Mouse (Mus musculus) skeletal muscle tissue, postnatal 0 days (tissue): ENCODE results near the gene Usp3. TPM values are rescaled to one million over a fixed set of nuclear protein-coding genes. Genes with fewer than 3 reads are reported as not detected.

Experiments used
- polyA plus RNA-seq: library from polyadenylated mRNA; unstranded; fragments of >200 nt; fragmentation: Nextera tagmentation; extraction: Ambion mirVana; gene quantifications from 2 replicates; pipeline ENCODE4 v1.2.1, GENCODE M21; 2015

The Usp3 gene
- 14.0 and 15.0 TPM in 2 replicates for polyA plus RNA-seq

DNA sequence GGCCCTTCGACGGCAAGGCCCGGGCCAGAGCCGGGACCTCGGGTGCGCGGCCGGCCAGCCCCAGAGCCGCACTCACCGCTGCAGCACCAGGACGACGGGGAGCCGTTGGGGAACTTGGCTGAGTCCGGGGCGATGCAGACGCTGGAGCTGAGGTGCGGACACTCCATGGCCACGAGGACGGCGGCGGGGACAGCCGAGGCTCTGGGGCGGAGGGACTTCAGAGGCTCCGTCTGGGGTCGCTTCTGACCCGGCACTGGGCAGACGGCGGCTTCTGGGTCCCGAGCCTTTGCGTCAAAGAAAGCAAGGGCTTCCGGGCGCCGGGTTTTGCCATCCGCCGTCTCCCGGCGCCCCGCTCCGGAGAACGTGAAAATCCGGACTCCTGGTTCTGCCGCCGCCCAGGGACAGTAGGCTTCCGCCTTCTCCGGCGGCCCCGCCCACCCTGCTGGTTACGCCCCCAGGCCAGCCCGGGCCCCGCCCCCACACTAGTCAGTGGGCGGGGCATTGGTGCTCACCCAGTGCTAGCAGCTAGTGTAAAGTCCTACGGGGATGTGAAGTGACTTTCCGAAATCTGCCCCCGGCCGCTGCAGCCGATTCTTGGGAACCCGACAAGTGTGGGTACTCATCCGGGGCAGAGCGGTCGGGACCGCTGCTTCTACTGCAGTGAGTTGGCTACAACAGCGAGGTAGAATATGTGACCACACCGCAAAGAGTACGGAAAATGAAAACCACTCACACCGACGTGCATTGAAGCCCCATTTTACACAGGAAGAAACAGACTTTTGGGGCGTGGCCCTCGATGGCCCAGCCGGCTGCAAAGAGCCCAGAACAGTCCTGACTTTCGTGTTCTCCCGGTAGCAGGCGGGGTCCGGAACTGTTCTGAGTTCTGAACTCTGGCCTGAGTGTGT lies at the start of gene Usp3:
Gene Usp3, minus strand, starts transcription at position 435 of the 905 bp plus-strand sequence.

DNA sequence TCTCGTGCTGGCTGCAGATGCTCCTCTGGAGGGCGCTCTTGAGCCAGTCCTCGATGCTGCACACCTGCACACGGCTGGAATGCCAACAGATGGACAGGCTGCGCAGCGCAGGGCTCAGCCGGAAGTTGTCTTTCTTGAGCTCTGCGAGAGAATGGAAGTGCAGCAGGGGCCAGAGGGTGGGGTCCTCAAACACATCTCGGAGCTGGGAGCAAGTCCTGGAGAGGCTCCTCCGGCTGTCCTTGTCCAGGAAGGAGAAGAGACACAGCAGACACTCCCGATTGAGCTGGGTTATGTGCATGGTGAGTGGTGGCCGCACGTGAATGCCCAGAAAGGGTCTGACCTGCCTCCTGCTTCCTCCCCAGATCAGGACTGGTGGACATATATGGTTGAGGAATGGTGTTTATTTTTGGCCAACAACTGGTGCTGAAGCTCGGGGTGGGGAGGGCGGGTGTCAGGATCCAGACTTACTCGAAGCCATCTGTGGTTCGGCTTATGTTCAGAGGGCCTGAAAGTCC lies 78.6 kb downstream of the Usp3 start, which contains the start of gene Fbxl22:
Gene Fbxl22, minus strand, starts transcription at position 338 of the 515 bp plus-strand sequence.

Other genes starting within 250 kb of the Usp3 start
- 7.7 and 8.8 TPM in 2 replicates for gene Herc1, start 242.7 kb downstream of the Usp3 start, polyA plus RNA-seq
- 50.7 and 59.9 TPM in 2 replicates for gene Fbxl22, start 78.5 kb downstream of the Usp3 start, polyA plus RNA-seq
- 0.05 and 0.54 TPM in 2 replicates for gene Car12, start 120.5 kb upstream of the Usp3 start, polyA plus RNA-seq
- 2.5 and 2.9 TPM in 2 replicates for gene Aph1b, start 202.3 kb upstream of the Usp3 start, polyA plus RNA-seq
- gene Gm10647, start 203.9 kb upstream of the Usp3 start, polyA plus RNA-seq: 0.09 and 0.24 TPM in 2 replicates
- gene Aph1c, start 241.6 kb upstream of the Usp3 start, polyA plus RNA-seq: 1.5 and 2.1 TPM in 2 replicates